Mouse (Mus musculus) lung, postnatal 0 days (tissue): ENCODE data around the gene Reep3.

Source experiments
- CTCF ChIP-seq: IDR thresholded peaks from 2 replicates; pipeline ENCODE4 v1.5.1; 2016; ENCODE audit warnings: antibody characterized with exemption, mild to moderate bottlenecking
- EP300 ChIP-seq: IDR thresholded peaks from 2 replicates; pipeline ENCODE4 v1.6.1; 2016; ENCODE audit warnings: antibody characterized with exemption, mild to moderate bottlenecking, control low read depth

DNA sequence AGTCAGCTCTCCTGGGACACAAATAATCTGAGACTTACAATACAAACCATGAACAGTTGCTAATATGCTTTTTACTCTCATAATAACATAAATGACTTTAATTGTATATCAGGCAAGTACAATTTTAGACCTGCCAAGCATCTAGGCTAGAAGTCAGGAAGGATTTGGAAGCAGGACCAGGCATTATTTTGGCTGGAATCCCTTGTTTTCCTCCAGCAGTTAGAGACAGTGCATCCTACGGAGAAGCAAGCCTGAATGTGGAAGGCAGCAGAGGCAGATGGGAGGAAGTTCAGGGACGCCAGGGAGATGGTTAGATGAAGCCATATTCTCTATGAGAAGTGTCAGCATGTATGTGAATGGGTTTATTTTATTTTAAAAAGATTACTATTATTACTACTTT lies 79.4 kb downstream of the Reep3 start:
- TF ChIP-seq EP300 = no peak
- no peak for TF ChIP-seq CTCF
